Mouse (Mus musculus) heart, adult 11 months (tissue): ENCODE measurements around the gene Zscan18.

Experiments used
- DNase-seq: peaks from one replicate; pipeline ENCODE4 v3.0.0; 2022

The Zscan18 gene

GRCm38 (mm10) chr7:12802866-12803726 lies at the start of gene Zscan18:
TSS of gene Zscan18 (minus strand) at chr7:12803635.
- peak; percentile 98 for DNase-seq

GRCm38 (mm10) chr7:12835779-12836178 lies 32.3 kb upstream of the Zscan18 start:
- no peak for DNase-seq

- no peak for DNase-seq
Measured at GRCm38 (mm10) chr7:12835193-12835671, 31.8 kb upstream of the Zscan18 start.

GRCm38 (mm10) chr7:12834162-12835120 lies 31.0 kb upstream of the Zscan18 start, which contains the start of gene Zfp110:
TSS of gene Zfp110 (plus strand) at chr7:12834761.
- DNase-seq = peak; percentile 99

- peak; percentile 99 for DNase-seq
Measured at GRCm38 (mm10) chr7:12818521-12819295, 15.3 kb upstream of the Zscan18 start, which contains the start of gene Zfp329. TSS of gene Zfp329 (minus strand) at chr7:12818858.

GRCm38 (mm10) chr7:12815566-12815965 lies 12.1 kb upstream of the Zscan18 start:
- peak; percentile 34 for DNase-seq

- DNase-seq = no peak
Measured at GRCm38 (mm10) chr7:12803727-12804071, 264 bp upstream of the Zscan18 start.

GRCm38 (mm10) chr7:12799554-12799953 lies 3.9 kb downstream of the Zscan18 start:
- peak; percentile 28 for DNase-seq

GRCm38 (mm10) chr7:12797971-12798370 lies 5.5 kb downstream of the Zscan18 start:
- DNase-seq = no peak

GRCm38 (mm10) chr7:12792624-12793023 lies 10.8 kb downstream of the Zscan18 start:
- peak; percentile 75 for DNase-seq

- DNase-seq = peak; percentile 5
Measured at GRCm38 (mm10) chr7:12788025-12788424, 15.4 kb downstream of the Zscan18 start.

- peak; percentile 51 for DNase-seq
Measured at GRCm38 (mm10) chr7:12787333-12787732, 16.1 kb downstream of the Zscan18 start.

GRCm38 (mm10) chr7:12780151-12780830 lies 23.1 kb downstream of the Zscan18 start:
- peak; percentile 97 for DNase-seq

- peak; percentile 61 for DNase-seq
Measured at GRCm38 (mm10) chr7:12779782-12780150, 23.7 kb downstream of the Zscan18 start.

- no peak for DNase-seq
Measured at GRCm38 (mm10) chr7:12779141-12779540, 24.3 kb downstream of the Zscan18 start.

- DNase-seq = peak; percentile 94
Measured at GRCm38 (mm10) chr7:12774606-12775005, 28.8 kb downstream of the Zscan18 start.

- no peak for DNase-seq
Measured at GRCm38 (mm10) chr7:12774111-12774510, 29.3 kb downstream of the Zscan18 start.

- peak; percentile 81 for DNase-seq
Measured at GRCm38 (mm10) chr7:12749431-12750198, 53.8 kb downstream of the Zscan18 start.

- peak; percentile 60 for DNase-seq
Measured at GRCm38 (mm10) chr7:12734904-12735303, 68.5 kb downstream of the Zscan18 start, which contains the start of gene Vmn2r56. TSS of gene Vmn2r56 (minus strand) at chr7:12735004.
